Mouse (Mus musculus): ENCODE measurements at regions not wholly inside any gene's neighbourhood (a gene's known extent, or its start where the extent isn't known, plus 50 kb on each side); places are given as distances from the start of the nearest gene placed in this dataset.
A peak's percentile ranks its signal among the peaks of the same experiment; 100 is the strongest.

DNA sequence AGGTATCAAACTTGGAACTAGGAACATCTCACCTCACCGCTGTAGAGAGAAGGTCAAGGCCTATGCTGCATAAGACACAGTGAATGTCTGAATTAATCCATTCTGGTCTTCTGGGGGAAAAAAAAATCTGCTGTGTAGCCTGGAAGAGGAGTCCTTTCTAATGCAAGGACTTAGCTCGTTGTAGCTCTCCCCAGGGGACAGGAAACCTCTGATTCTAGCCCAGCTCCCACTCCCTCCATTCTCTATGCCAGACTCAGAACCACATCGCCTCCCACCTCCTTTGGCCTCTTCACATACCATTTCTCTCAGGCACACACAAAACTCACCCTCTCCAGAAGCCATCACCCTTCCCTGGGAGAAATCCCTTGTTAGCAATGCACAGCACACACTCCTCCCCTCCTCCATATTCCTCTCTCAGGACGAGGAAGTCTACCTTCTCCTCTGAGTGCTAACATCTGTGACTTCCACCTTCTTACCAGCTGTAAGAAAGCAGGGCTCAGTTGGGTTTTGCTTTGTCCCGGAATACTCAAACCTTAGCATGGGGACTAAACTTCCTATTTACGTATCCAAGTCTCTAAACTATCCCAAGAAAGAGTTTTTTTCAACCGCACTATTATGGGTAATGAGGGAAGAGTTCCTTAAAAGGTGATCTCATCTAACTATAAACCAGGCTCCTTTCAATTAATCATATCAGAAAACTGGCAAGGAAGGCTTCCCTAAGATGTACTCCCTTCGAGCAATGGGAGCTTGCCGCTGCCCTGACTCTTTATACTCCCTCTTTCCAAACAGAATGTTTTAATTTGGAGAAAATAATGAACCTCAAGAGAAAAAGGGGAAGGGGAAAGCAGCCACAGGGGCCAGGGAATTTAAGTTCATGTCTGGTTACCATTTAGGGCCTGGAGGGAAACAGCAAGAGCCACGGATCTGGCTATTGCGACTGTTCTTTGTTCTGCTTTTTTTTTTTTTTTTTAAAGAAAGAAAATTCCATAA lies 167.2 kb upstream of the Dapk1 start:
- DNase-seq = no peak

- no peak for DNase-seq
These were observed 166.4 kb upstream of the Dapk1 start for GRCm38 (mm10) chr13:60435333-60435732.

DNA sequence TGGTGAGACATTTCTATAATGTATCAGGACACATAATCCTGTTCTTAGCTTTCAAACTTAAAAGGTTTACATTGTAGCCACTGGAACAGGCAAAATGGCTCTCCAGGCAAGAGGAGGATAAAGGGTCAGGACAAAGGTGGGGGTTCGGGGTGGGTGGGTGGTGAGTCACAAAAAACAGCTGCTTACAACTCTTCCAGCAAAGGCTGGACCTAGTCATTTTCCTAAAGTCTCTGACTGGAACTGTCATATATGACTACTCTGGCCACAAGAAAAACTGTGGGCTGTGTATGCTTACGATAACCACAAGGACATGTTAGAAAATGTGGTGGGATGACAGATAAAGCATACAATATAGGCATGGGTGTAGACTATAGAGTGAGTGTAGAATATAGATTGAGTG lies 163.6 kb upstream of the Dapk1 start:
- no peak for DNase-seq

- DNase-seq = no peak
These were observed 161.2 kb upstream of the Dapk1 start for GRCm38 (mm10) chr13:60440586-60440985.

DNA sequence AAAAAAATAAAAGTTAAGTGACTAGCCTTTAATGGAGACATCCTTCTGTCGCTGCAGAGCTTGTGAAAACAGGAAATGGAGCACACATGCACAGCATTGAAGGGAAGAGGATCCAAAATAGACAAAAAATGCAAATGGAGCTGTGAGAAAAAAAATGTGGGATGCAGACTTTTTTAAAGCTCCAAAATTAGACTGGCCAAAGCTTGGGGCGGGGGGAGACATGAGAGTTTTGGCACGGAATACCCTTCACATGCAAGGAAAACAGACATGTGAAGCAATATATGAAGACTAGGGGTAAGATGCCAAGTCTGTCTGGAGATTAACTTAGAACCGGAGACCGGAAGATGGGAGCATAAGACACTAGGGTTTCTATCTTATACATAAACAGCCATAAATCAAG lies 156.6 kb upstream of the Dapk1 start:
- no peak for DNase-seq

GRCm38 (mm10) chr13:60446926-60447325 lies 154.8 kb upstream of the Dapk1 start:
- DNase-seq = no peak

DNA sequence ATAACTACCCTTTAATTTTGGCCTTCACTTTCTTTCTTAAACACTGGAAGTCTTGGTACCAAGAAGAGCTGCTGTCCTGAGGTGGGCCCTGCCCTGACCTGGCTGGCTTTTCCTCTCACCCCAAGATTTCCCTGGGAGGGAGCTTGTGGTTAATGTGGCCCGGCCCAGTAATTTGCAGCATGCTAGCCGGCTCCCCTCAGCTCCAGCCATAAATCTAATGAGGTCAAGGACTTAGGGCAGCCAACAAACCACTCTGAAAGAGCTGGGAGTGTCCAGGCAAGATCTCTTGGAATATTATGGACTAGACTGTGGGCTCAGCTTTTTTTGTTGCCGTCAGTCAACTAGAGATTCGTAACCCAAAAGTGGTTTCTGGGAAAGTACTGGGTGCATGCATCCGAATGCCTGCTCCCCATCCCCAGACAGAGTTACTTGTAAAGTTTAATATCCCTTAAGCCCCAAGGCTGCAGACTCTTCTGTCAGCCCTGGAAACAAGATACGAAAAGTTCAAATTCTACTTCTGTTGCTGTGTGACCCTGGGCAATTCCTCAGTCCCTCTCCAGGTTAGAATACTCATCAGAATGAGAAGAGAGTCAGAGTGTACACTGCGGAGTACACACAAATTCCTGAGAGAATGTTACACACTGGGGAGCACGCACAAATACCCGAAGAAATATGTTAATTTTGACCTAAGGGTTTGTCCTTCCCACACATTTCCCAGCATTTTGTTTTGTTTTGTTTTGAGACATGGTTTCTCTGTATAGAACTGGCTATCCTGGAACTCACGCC lies 150.8 kb upstream of the Dapk1 start:
- no peak for DNase-seq

DNA sequence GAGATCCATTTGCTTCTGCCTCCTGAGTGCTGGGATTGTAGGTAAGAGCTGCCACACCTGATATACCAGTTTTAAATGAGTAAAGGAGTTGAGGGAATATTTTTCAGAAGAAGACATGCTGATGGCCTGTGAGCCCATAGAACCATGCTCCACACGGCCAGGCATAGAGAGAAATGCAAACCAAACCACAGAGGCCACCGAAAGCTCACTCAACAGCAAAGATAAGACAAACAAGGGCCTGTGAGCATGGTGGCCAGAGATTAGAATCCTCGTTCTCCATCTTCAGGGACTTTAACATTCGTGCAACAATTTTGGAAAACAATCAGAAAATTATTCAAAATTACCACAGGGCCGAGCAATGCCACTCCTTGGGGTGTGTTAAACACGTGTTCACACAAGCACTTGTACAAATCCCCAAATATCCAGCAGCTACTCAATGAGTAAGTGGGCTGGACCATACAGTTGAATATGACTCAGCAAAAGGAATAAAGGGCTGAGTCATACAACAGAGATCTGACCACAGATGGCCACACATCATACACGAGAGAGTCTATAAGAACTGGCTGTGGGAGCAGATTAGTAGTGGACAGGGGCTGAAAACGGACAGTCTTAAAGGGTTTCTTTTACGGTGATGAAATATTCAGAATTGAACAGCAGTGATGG lies 147.8 kb upstream of the Dapk1 start:
- DNase-seq = no peak

DNA sequence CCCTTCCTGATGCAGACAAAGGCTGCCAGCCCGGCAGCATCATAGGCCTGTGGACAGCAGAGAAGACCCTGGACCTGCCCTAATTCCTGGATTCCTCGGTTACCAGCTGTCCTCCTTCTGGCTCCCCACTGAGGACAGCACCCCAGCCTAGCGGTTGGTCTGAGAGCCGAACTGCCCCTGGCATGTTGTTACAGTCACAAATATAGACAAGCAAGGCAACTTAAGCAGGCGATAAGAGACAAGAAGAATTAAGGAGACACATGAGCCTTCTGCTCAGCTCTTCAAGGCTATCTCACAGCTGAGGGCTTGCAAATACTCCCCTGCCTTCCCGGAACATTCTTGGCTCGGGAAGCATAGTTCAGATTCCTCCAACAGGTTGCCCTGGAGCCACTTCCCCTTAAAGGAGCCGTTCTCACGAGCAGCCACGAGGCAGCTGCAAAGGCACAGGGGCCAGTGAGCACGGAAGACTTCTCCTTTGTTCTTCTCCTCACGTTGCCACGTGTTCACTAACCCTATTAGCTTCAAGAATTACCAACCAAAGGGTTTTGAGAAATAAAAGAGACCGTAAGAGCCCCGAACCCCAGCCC lies 146.6 kb upstream of the Dapk1 start:
- no peak for DNase-seq

- DNase-seq = no peak
These were observed 145.7 kb upstream of the Dapk1 start for GRCm38 (mm10) chr13:60455863-60456551.

GRCm38 (mm10) chr13:60457277-60457676 lies 144.5 kb upstream of the Dapk1 start:
- no peak for DNase-seq

GRCm38 (mm10) chr13:60459002-60459401 lies 142.7 kb upstream of the Dapk1 start:
- no peak for DNase-seq

GRCm38 (mm10) chr13:60466553-60467313 lies 135.0 kb upstream of the Dapk1 start:
- DNase-seq = no peak

DNA sequence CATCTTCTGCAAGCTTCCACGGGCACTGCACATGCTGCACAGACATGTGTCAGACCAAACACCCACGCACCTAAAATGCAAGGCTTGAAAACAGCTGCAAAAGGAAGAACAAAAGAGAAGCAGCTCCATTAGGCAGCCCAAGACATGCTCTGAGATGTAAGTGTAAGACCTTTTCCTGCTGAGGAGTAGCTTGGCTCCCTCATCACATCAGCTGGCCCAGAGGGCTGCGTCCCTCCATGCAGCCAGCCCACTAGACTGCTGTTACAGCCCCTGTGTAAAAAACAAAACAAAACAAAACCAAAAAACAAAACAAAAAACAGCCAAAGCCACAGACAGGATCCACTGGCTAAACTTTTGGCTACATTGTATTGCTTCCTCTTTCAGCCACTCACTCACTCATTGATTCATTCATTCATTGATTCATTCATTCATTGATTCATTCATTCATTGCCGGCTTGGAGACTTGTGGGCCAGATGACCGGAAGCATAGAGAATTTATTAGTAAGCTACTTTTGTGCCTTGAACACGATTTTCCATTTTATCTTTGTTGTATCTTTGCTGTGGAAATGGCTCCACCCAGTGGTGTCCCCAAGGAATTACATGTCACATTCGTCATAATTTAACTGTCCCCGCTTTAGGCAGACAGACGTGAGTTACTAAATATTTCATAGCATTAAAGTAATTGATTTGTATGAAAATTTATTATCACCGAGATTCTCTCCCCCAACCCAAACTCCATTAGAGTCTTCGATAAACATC lies 133.7 kb upstream of the Dapk1 start:
- peak; percentile 26 for DNase-seq

GRCm38 (mm10) chr13:60470426-60471398 lies 131.0 kb upstream of the Dapk1 start:
- no peak for DNase-seq

DNA sequence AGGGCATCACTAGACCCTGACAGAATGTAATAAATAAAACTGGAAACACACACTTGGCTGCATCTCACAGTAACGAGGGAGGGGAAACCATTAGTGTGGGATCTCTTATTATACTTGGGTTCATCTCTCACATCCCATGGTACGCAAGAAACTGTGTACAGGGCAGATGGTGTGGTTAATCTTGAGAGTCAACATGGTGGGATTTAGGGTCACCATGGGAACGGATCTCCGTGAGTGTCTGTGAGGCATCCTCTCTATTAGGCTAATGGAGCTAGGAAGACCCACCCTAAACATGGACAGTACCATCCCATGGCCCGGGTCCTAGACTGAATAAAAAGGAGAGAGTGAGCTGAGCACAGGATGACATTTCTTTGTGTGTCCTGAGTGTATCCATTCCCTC lies 130.1 kb upstream of the Dapk1 start:
- DNase-seq = no peak

GRCm38 (mm10) chr13:60476366-60476765 lies 125.4 kb upstream of the Dapk1 start:
- DNase-seq = no peak

GRCm38 (mm10) chr13:60478301-60478700 lies 123.4 kb upstream of the Dapk1 start:
- no peak for DNase-seq

- DNase-seq = peak; percentile 23
These were observed 122.5 kb upstream of the Dapk1 start for GRCm38 (mm10) chr13:60479043-60479861.

Data from cerebellum, adult 11 months (tissue).